Mouse (Mus musculus) left cerebral cortex, postnatal 25 days (tissue): ENCODE results near the gene Anxa4. TPM values are rescaled to one million over a fixed set of nuclear protein-coding genes. Genes with fewer than 3 reads are reported as not detected.
A peak's percentile ranks its signal among the peaks of the same experiment; 100 is the strongest.

ENCODE experiments used
- DNase-seq, 2 experiments: peaks; one replicate each; pipeline ENCODE4 v3.0.0; 2022; ENCODE audit warnings: low spot score in 2 of 2, mixed read lengths in 1 of 2
- intact Hi-C: fragments of 180-260 bp; cut with DNase I; formaldehyde crosslinking; loops from one replicate; pipeline ENCODE4 v1.15.1; 2025
- total RNA-seq, 2 experiments: library from RNA; stranded (reverse); gene quantifications; 2 replicates each; pipeline ENCODE4 v1.2.3; 2021

The Anxa4 gene
- total RNA-seq, 2 experiments from 2014 or later: 4.2 to 5.9 TPM

GRCm38 (mm10) chr6:86696213-86696612, 97.2 kb downstream of the Anxa4 start:
- no peak for DNase-seq
- intact Hi-C loops: no loop called here

- peak; percentile 23 to 47 for DNase-seq
- intact Hi-C loops: no loop called here
These were observed 98.9 kb downstream of the Anxa4 start for GRCm38 (mm10) chr6:86694465-86694864.

- intact Hi-C loops: no loop called here
- no peak for DNase-seq
These were observed 103.7 kb downstream of the Anxa4 start for GRCm38 (mm10) chr6:86689671-86690070.

GRCm38 (mm10) chr6:86686971-86687370, 106.4 kb downstream of the Anxa4 start:
- DNase-seq: no peak
- intact Hi-C loops: no loop called here

Other genes with a start within 250 kb of the Anxa4 start
- gene Asprv1, start 165.4 kb downstream of the Anxa4 start, total RNA-seq: 1 to 10 TPM; 1.1 to 2.3 TPM
- gene Mxd1, start 124.4 kb downstream of the Anxa4 start, total RNA-seq: 10 to 100 TPM; 22.2 to 29.9 TPM
- 10 to 100 TPM; 57.6 to 58.1 TPM for gene Snrnp27, start 109.1 kb downstream of the Anxa4 start, total RNA-seq
- gene Gmcl1, start 60.2 kb downstream of the Anxa4 start, total RNA-seq: 10 to 100 TPM; 30.7 to 33.9 TPM
- gene Aak1, start 55.9 kb upstream of the Anxa4 start, total RNA-seq: 100 to 1,000 TPM; 395 to 402 TPM
- 10 to 100 TPM; 54.4 to 58.0 TPM for gene Nfu1, start 215.7 kb upstream of the Anxa4 start, total RNA-seq
- 10 to 100 TPM; 53.6 to 56.9 TPM for gene Gfpt1, start 249.3 kb upstream of the Anxa4 start, total RNA-seq